Mouse (Mus musculus): ENCODE data around the gene Tmem30b. TPM values are rescaled to one million over a fixed set of nuclear protein-coding genes. Genes with fewer than 3 reads are reported as not detected.
"Not testable (repeated sequence)": the region's sequence is repeated elsewhere in the genome, so short reads cannot be mapped to it uniquely, and the experiment has no call there.

Gene Tmem30b
- total RNA-seq, 1 experiment from 2014 or later, result not detected

DNA sequence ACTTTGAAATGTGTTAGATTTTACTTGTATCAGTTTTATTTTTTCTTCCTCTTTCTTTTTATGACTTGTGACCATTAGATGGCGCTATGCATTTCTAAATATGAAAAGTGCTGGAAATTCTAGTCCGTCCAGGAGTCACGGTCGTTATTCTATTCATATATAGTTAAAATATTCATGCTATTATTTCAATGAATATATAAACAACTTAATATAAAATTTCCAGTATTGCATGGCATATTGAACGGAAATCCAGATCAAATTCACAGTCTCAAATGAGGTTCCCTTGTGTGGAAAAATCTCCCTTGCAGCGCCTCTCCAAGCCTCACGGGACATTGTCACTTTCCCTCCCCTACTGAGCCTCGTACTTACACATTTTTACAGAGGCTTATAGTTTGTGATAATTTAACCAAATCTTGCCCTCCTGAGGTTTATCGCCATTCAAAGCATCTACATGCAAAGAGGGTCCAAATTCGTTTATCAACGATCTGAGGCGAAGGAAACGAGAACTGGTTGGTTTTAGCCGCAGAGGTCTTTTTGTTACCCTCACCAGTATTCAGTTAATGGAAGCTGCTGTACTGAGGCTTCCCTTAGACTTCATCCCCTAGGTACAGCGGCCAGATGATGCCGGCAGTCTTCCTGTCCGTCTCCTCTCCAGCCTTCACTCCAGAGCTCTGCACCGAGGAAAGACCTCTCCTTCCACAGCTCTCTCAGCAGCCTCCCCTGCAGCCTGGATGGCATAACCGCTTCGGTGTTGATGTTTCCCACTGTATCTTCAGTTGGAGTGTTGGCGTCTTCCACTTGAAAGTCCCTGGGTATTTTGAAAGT lies 18.8 kb upstream of the Tmem30b start:
- ATAC-seq (replicated peaks in 1 of 2; ENCODE audit: insufficient read depth in 1 of 2, low FRiP score in 2 of 2, low TSS enrichment in 1 of 2, low read depth in 1 of 2, poor library complexity in 2 of 2, severe bottlenecking in 2 of 2), result peak in 1 of 2 experiments; percentile 25; a peak in 1 of 4 replicates

GRCm38 (mm10) chr12:73564176-73564575 lies 18.0 kb upstream of the Tmem30b start:
- ATAC-seq (replicated peaks in 1 of 2; ENCODE audit: insufficient read depth in 1 of 2, low FRiP score in 2 of 2, low TSS enrichment in 1 of 2, low read depth in 1 of 2, poor library complexity in 2 of 2, severe bottlenecking in 2 of 2), result no peak

DNA sequence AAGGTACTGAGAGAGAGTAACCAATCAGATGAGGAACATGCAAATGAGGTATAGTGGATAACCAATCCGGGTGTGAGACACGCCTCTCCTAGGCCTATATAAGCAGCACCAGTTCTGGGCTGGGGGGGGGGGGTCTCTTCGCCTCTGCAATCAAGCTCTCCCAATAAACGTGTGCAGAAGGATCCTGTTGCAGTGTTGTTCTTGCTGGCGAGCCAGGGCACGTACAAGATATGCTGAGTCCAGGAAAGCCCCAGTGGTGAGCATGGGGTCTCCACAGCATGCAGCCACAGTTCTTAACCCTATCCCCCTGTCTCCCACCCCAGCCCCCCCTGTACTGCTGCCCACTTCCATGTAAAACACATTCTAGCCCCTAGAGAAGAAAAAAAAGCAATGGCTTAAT lies 16.9 kb upstream of the Tmem30b start:
- not testable (repeated sequence) for ATAC-seq (replicated peaks in 1 of 2; ENCODE audit: insufficient read depth in 1 of 2, low FRiP score in 2 of 2, low TSS enrichment in 1 of 2, low read depth in 1 of 2, poor library complexity in 2 of 2, severe bottlenecking in 2 of 2)

DNA sequence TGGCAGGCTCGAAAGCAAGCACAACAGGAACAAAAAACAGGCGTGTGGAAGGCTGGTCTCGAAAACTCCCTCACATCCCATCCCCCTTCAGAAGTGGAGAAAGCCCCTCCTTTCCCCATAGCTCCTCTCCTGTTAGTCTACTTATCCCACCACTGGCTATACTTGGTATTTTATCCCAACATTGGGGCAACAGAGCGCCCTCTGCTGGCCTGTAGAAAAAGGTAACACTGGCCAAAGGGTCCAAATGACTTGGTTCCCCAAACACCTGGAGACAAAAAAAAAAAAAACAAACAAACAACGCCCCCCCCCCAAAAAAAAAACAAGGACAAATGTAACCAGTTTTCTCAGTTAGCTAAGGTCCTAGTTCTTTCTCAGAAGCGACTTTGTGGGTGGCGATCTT lies 13.9 kb upstream of the Tmem30b start:
- no peak for ATAC-seq (replicated peaks in 1 of 2; ENCODE audit: insufficient read depth in 1 of 2, low FRiP score in 2 of 2, low TSS enrichment in 1 of 2, low read depth in 1 of 2, poor library complexity in 2 of 2, severe bottlenecking in 2 of 2)

GRCm38 (mm10) chr12:73558525-73559195 lies 12.5 kb upstream of the Tmem30b start:
- no peak for ATAC-seq (replicated peaks in 1 of 2; ENCODE audit: insufficient read depth in 1 of 2, low FRiP score in 2 of 2, low TSS enrichment in 1 of 2, low read depth in 1 of 2, poor library complexity in 2 of 2, severe bottlenecking in 2 of 2)

DNA sequence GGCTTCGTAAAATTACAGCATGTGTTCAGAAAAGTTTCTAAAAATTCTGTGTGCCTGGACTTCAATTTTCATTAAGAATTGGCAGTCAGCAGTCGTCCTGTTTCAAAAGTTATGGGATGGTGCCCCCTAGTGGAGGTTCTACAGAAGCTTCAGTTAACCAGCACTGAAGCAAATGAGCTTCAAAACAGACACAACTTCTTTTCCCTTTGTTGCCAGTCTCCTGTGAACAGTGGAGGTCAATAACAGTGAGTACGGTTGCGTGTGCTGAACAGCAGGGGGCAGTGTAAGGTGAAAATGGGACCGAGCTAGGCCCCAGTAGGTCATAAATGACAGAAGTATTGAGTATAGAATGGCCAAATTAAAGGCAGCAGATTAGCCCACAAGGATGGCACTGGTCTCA lies 8.0 kb upstream of the Tmem30b start:
- ATAC-seq (replicated peaks in 1 of 2; ENCODE audit: insufficient read depth in 1 of 2, low FRiP score in 2 of 2, low TSS enrichment in 1 of 2, low read depth in 1 of 2, poor library complexity in 2 of 2, severe bottlenecking in 2 of 2), result peak; percentile 74 to 82

GRCm38 (mm10) chr12:73548259-73548658 lies 2.1 kb upstream of the Tmem30b start:
- no peak for ATAC-seq (replicated peaks in 1 of 2; ENCODE audit: insufficient read depth in 1 of 2, low FRiP score in 2 of 2, low TSS enrichment in 1 of 2, low read depth in 1 of 2, poor library complexity in 2 of 2, severe bottlenecking in 2 of 2)

- ATAC-seq (replicated peaks in 1 of 2; ENCODE audit: insufficient read depth in 1 of 2, low FRiP score in 2 of 2, low TSS enrichment in 1 of 2, low read depth in 1 of 2, poor library complexity in 2 of 2, severe bottlenecking in 2 of 2), result no peak
Observed at GRCm38 (mm10) chr12:73547646-73548045, 1.5 kb upstream of the Tmem30b start.

DNA sequence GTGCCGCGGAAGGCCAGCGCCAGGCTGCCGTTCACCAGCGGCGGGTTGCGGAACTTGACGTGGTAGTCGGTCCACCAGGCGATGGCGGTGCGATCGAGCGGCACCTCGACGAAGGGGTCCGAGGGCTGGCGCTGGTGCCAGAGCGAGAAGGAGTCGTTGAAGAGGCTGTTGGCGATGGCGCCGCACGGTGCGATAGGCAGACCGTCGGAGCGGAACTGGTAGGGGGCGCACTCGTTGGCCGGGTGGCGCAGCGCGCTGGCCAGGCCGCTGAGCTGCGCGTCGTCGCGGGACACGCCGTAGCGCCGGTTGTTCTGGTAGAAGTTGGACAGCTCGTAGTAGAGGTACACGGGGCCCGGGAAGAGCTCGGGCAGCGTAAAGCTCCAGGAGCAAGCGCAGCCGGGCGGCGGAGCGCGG lies 513 bp downstream of the Tmem30b start:
- peak; percentile 40 to 69; a peak in 3 of 4 replicates for ATAC-seq (replicated peaks in 1 of 2; ENCODE audit: insufficient read depth in 1 of 2, low FRiP score in 2 of 2, low TSS enrichment in 1 of 2, low read depth in 1 of 2, poor library complexity in 2 of 2, severe bottlenecking in 2 of 2)

DNA sequence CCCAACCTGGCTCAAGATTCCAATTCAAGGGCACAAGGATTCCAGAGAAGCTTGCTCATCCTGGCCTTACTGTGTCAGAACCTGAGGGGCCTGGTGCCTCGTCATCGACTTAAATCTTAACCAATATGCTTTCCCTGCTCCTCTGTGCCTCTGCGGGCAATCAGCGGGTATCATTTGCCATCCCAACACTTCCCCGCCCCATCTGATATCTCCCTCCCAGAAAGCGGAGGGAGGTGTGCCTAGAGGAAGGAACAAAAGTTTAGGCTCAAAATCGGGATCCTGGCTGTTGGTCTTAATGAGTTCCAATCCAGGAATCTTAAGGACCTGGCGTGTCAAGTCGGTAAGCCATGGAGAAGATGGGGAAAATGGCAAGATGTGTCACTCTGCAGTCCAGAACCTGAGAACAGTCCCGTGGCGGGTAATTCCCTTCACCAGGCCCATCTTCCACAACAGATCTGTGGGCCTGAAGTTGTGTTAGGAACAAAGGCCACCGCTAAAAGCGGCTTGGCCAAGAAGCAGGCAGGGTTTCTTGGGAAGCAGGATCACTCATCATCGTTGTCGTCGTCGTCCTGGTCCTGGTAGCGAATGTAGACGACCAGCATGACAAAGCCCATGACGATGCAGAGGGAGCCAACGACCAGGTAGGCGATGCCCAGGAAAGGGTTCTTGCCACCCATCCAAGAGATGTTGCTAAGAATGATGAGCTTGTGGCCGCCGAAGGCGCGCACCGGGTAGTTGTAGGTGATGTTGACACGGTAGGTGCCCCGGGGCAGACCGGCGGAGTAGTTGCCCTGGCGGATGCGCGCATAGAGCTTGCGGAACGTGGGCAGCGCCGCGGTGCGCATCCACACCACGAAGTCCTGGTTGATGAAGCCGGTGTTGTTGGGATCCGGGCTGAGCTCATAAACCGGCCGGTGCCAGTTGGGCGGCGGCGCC lies 1.2 kb downstream of the Tmem30b start:
- no peak for ATAC-seq (replicated peaks in 1 of 2; ENCODE audit: insufficient read depth in 1 of 2, low FRiP score in 2 of 2, low TSS enrichment in 1 of 2, low read depth in 1 of 2, poor library complexity in 2 of 2, severe bottlenecking in 2 of 2)

GRCm38 (mm10) chr12:73543191-73543590 lies 3.0 kb downstream of the Tmem30b start:
- ATAC-seq (replicated peaks in 1 of 2; ENCODE audit: insufficient read depth in 1 of 2, low FRiP score in 2 of 2, low TSS enrichment in 1 of 2, low read depth in 1 of 2, poor library complexity in 2 of 2, severe bottlenecking in 2 of 2), result no peak

DNA sequence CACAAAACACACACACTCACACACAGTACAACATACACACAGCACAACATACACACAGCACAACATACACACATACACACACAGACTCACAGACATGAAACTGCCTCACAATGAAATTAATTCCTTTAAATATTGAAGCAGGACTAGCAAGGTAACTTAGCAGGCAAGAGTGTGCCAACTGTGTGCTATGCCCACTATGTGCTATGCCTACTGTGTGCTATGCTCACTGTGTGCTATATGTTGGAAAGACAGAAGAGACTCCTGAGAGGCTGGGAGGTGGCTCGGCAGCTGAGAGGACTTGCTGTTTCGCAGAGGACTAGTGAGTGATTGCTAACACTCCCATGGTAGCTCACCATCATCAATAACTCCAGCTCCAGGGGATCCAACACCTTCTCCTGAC lies 5.8 kb downstream of the Tmem30b start:
- ATAC-seq (replicated peaks in 1 of 2; ENCODE audit: insufficient read depth in 1 of 2, low FRiP score in 2 of 2, low TSS enrichment in 1 of 2, low read depth in 1 of 2, poor library complexity in 2 of 2, severe bottlenecking in 2 of 2), result no peak

DNA sequence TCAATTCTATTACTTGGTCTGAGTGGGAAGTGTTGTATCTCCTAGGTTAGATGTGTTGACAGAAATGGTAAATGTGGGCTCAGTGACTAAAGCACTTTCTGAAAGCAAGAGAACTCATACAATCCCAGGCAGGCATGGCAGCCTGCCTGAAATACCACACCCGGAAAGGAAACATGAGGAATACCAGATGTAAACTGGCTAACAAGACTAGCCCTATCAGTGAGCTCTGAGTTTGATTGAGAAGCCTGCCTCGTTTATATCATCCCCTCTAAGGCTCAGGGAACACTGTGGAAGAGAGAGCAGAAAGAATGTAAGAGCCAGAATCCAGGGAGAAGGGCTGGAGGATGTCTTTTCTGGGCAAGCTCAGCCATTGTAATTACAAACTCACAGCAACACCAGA lies 7.0 kb downstream of the Tmem30b start:
- ATAC-seq (replicated peaks in 1 of 2; ENCODE audit: insufficient read depth in 1 of 2, low FRiP score in 2 of 2, low TSS enrichment in 1 of 2, low read depth in 1 of 2, poor library complexity in 2 of 2, severe bottlenecking in 2 of 2), result no peak

DNA sequence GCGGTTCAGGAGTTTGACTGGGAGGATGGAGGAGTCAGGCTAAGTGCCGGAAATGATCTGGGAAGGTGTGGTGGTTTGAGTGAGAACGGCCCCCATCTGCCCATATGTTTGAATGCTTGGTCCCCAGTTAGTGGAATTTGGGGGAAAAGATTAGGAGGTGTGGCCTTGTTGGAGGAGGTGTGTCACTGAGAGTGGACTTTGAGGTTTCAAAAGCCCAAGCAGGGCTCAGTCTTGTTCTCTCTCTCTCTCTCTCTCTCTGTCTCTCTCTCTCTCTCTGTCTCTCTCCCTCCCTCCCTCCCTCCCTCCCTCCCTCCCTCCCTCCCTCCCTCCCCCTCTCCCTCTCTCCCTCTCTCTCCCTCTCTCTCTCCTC lies 8.1 kb downstream of the Tmem30b start:
- 0 out of 4 replicates have a peak, but pooled peaks of 1 of the 2 experiments have one; percentile 14 for ATAC-seq (replicated peaks in 1 of 2; ENCODE audit: insufficient read depth in 1 of 2, low FRiP score in 2 of 2, low TSS enrichment in 1 of 2, low read depth in 1 of 2, poor library complexity in 2 of 2, severe bottlenecking in 2 of 2)

DNA sequence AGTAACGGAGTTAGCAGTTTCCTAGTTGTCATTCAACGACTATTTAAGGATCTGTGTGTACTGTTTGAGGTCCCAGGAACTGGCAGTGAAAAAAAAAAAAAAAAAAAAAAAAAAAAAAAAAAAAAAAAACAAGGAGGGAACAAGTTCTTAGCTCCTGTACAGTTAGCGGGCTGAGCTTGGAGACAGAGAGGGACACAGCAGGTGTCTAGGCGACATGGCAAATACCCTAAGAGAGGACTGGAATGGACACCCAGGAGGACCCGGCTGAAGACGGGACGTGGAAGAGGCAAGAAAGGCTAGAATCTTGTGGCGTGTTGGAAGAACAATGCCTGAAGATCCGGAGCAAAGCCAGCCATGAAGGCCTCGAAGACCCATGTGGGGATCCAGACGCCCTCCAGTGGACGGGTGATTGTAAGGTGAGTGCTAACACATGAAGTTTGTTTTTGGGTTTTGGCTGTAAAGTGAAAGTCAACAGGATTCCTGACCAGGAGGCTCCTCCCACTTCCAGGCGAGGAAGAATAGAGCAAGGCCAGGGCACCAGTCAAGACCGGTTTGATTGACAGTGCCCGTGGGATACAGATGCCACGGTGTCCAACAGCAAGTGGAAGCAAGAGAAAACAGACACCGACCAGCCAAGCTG lies 8.6 kb downstream of the Tmem30b start:
- peak; percentile 43 to 65 for ATAC-seq (replicated peaks in 1 of 2; ENCODE audit: insufficient read depth in 1 of 2, low FRiP score in 2 of 2, low TSS enrichment in 1 of 2, low read depth in 1 of 2, poor library complexity in 2 of 2, severe bottlenecking in 2 of 2)

GRCm38 (mm10) chr12:73534591-73534990 lies 11.6 kb downstream of the Tmem30b start:
- peak in 1 of 2 experiments; percentile 38; a peak in 1 of 4 replicates for ATAC-seq (replicated peaks in 1 of 2; ENCODE audit: insufficient read depth in 1 of 2, low FRiP score in 2 of 2, low TSS enrichment in 1 of 2, low read depth in 1 of 2, poor library complexity in 2 of 2, severe bottlenecking in 2 of 2)

DNA sequence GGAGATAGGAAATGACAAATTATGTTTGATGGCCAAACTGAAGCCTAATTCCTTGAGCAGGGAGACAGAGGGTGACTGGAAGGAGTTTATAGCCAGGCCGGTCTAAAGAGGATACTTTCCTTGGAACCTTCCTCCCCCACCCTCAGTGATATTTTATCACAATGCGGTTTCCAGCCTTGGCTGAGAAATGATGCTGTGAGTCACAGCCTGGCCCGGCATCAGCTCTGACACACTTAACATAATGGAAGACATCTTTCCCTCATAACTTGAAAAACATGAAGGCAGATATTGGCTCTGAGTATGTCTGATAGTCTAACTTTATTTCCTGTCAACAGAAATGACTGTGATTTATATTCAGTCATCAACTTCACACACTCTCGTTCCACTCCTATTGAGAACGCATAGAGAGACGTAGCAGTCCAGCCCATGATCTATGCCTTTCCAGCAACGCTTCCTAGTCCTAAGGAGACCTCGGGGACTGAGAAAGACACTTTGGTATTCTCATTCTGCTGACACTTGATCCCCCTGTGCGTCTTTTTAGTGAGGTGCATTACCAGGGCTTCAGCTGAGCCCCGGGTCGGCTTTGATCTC lies 14.2 kb downstream of the Tmem30b start:
- ATAC-seq (replicated peaks in 1 of 2; ENCODE audit: insufficient read depth in 1 of 2, low FRiP score in 2 of 2, low TSS enrichment in 1 of 2, low read depth in 1 of 2, poor library complexity in 2 of 2, severe bottlenecking in 2 of 2), result no peak
